Mouse (Mus musculus): ENCODE data around the gene Pik3cg. TPM values are rescaled to one million over a fixed set of nuclear protein-coding genes. Genes with fewer than 3 reads are reported as not detected.
A peak's percentile ranks its signal among the peaks of the same experiment; 100 is the strongest.

Pik3cg gene
- total and polyA plus RNA-seq, 2 experiments from 2014 or later: 0.57 to 0.61 TPM

- Histone ChIP-seq H3K4me3 (ENCODE audit: low read depth, low read length) (no peak overlapping the region), H3K9me3 (replicated peaks; ENCODE audit: control insufficient read depth, low read length) (no peaks in the 10 kb centered on the region), H3K27me3 (ENCODE audit: control insufficient read depth, insufficient read depth, low read length) (no peaks in the 10 kb centered on the region), H3K27ac (ENCODE audit: low read depth) (no peak overlapping the region), H3K9ac (replicated peaks; ENCODE audit: low read depth, low read length) (no peak overlapping the region), H3K4me1 (ENCODE audit: control insufficient read depth, insufficient read depth) (no peaks in the 10 kb centered on the region), H3K4me2 (ENCODE audit: low read depth, low read length) (no peak overlapping the region), H3K36me3 (replicated peaks; ENCODE audit: control insufficient read depth, insufficient read depth, low read length) (no peaks in the 10 kb centered on the region)
- DNase-seq (ENCODE audit: low spot score) (no peak), ATAC-seq (ENCODE audit: insufficient read depth, low read depth) (no peak)
- 63% methylated on average over 4 of the region's 4 CpGs for WGBS
- TF ChIP-seq CTCF (IDR thresholded peaks at IDR 0.05; ENCODE audit: low read depth): no peak
- TF ChIP-seq EP300 (IDR thresholded peaks at IDR 0.05; ENCODE audit: low read depth): no peak
Measured at GRCm38 (mm10) chr12:32190927-32191326, 17.5 kb downstream of the Pik3cg start.

GRCm38 (mm10) chr12:32187668-32188236 is 20.7 kb downstream of the Pik3cg start:
- 73% methylated on average over 5 of the region's 5 CpGs for WGBS
- no peaks in the 10 kb centered on the region for H3K4me1 ChIP-seq (ENCODE audit: control insufficient read depth, insufficient read depth)
- no peaks in the 10 kb centered on the region for H3K9me3 ChIP-seq (replicated peaks; ENCODE audit: control insufficient read depth, low read length)
- no peak overlapping the region for H3K4me3 ChIP-seq (ENCODE audit: low read depth, low read length)
- DNase-seq (ENCODE audit: low spot score): no peak
- no peak for ATAC-seq (ENCODE audit: insufficient read depth, low read depth)
- H3K36me3 ChIP-seq (replicated peaks; ENCODE audit: control insufficient read depth, insufficient read depth, low read length): no peaks in the 10 kb centered on the region
- H3K27me3 ChIP-seq (ENCODE audit: control insufficient read depth, insufficient read depth, low read length): no peaks in the 10 kb centered on the region
- H3K27ac ChIP-seq (ENCODE audit: low read depth): no peak overlapping the region
- TF ChIP-seq CTCF (IDR thresholded peaks at IDR 0.05; ENCODE audit: low read depth) (no peak), EP300 (IDR thresholded peaks at IDR 0.05; ENCODE audit: low read depth) (no peak)
- no peak overlapping the region for H3K4me2 ChIP-seq (ENCODE audit: low read depth, low read length)
- no peak overlapping the region for H3K9ac ChIP-seq (replicated peaks; ENCODE audit: low read depth, low read length)

GRCm38 (mm10) chr12:32186627-32187255 is 21.7 kb downstream of the Pik3cg start:
- H3K27ac ChIP-seq (ENCODE audit: low read depth): no peak overlapping the region
- H3K36me3 ChIP-seq (replicated peaks; ENCODE audit: control insufficient read depth, insufficient read depth, low read length): no peaks in the 10 kb centered on the region
- no peaks in the 10 kb centered on the region for H3K4me1 ChIP-seq (ENCODE audit: control insufficient read depth, insufficient read depth)
- no peak for TF ChIP-seq EP300 (IDR thresholded peaks at IDR 0.05; ENCODE audit: low read depth)
- TF ChIP-seq CTCF (IDR thresholded peaks at IDR 0.05; ENCODE audit: low read depth): 0 out of 2 replicates have a peak, but pooled peaks have one; percentile 6
- H3K9me3 ChIP-seq (replicated peaks; ENCODE audit: control insufficient read depth, low read length): no peaks in the 10 kb centered on the region
- 69% methylated on average over 6 of the region's 6 CpGs for WGBS
- no peak overlapping the region for H3K4me3 ChIP-seq (ENCODE audit: low read depth, low read length)
- no peaks in the 10 kb centered on the region for H3K27me3 ChIP-seq (ENCODE audit: control insufficient read depth, insufficient read depth, low read length)
- H3K9ac ChIP-seq (replicated peaks; ENCODE audit: low read depth, low read length): no peak overlapping the region
- ATAC-seq (ENCODE audit: insufficient read depth, low read depth) (no peak), DNase-seq (ENCODE audit: low spot score) (no peak)
- no peak overlapping the region for H3K4me2 ChIP-seq (ENCODE audit: low read depth, low read length)

- H3K4me2 ChIP-seq (ENCODE audit: low read depth, low read length): no peak overlapping the region
- H3K9ac ChIP-seq (replicated peaks; ENCODE audit: low read depth, low read length): no peak overlapping the region
- TF ChIP-seq CTCF (IDR thresholded peaks at IDR 0.05; ENCODE audit: low read depth) (no peak), EP300 (IDR thresholded peaks at IDR 0.05; ENCODE audit: low read depth) (no peak)
- no peaks in the 10 kb centered on the region for H3K4me1 ChIP-seq (ENCODE audit: control insufficient read depth, insufficient read depth)
- no peaks in the 10 kb centered on the region for H3K36me3 ChIP-seq (replicated peaks; ENCODE audit: control insufficient read depth, insufficient read depth, low read length)
- H3K9me3 ChIP-seq (replicated peaks; ENCODE audit: control insufficient read depth, low read length): no peaks in the 10 kb centered on the region
- 85% methylated on average over 3 of the region's 3 CpGs for WGBS
- H3K4me3 ChIP-seq (ENCODE audit: low read depth, low read length): no peak overlapping the region
- no peak overlapping the region for H3K27ac ChIP-seq (ENCODE audit: low read depth)
- H3K27me3 ChIP-seq (ENCODE audit: control insufficient read depth, insufficient read depth, low read length): no peaks in the 10 kb centered on the region
- DNase-seq (ENCODE audit: low spot score): no peak
- ATAC-seq (ENCODE audit: insufficient read depth, low read depth): no peak
Measured at GRCm38 (mm10) chr12:32184874-32185273, 23.6 kb downstream of the Pik3cg start.

- no peaks in the 10 kb centered on the region for H3K9me3 ChIP-seq (replicated peaks; ENCODE audit: control insufficient read depth, low read length)
- no peak overlapping the region for H3K27ac ChIP-seq (ENCODE audit: low read depth)
- H3K4me1 ChIP-seq (ENCODE audit: control insufficient read depth, insufficient read depth): no peaks in the 10 kb centered on the region
- no peak for TF ChIP-seq EP300 (IDR thresholded peaks at IDR 0.05; ENCODE audit: low read depth)
- TF ChIP-seq CTCF (IDR thresholded peaks at IDR 0.05; ENCODE audit: low read depth): no peak
- no peak overlapping the region for H3K4me3 ChIP-seq (ENCODE audit: low read depth, low read length)
- no peak overlapping the region for H3K4me2 ChIP-seq (ENCODE audit: low read depth, low read length)
- ATAC-seq (ENCODE audit: insufficient read depth, low read depth) (no peak), DNase-seq (ENCODE audit: low spot score) (no peak)
- H3K9ac ChIP-seq (replicated peaks; ENCODE audit: low read depth, low read length): no peak overlapping the region
- H3K36me3 ChIP-seq (replicated peaks; ENCODE audit: control insufficient read depth, insufficient read depth, low read length): no peaks in the 10 kb centered on the region
- WGBS: 81% methylated on average over 1 of the region's 1 CpGs
- H3K27me3 ChIP-seq (ENCODE audit: control insufficient read depth, insufficient read depth, low read length): no peaks in the 10 kb centered on the region
Measured at GRCm38 (mm10) chr12:32183584-32183983, 24.9 kb downstream of the Pik3cg start.
